Mouse (Mus musculus) heart, embryonic 16.5 days (tissue): ENCODE results near the gene Dlx4. TPM values are rescaled to one million over a fixed set of nuclear protein-coding genes. Genes with fewer than 3 reads are reported as not detected.
A peak's percentile ranks its signal among the peaks of the same experiment; 100 is the strongest.

Experiments
- ATAC-seq: fragments of 200-750 bp; cut with Nextera tagmentation; replicated peaks from 2 replicates; pipeline ENCODE4 v1.8.0; 2017; ENCODE audit warnings: moderate number of reproducible peaks; ENCODE audit not compliant: insufficient read depth, low FRiP score; ENCODE audit errors: extremely low read depth
- H3K27ac ChIP-seq: fragments of 300-500 bp; sonication (generic); 2 replicates; pipeline ENCODE4 v1.5.1; 2014; ENCODE audit warnings: mild to moderate bottlenecking, low read length, control low read depth, moderate library complexity
- H3K27me3 ChIP-seq: fragments of 300-500 bp; sonication (generic); 2 replicates; pipeline ENCODE4 v1.6.1; 2014; ENCODE audit warnings: low read length, mixed read lengths; ENCODE audit not compliant: control insufficient read depth, insufficient read depth
- H3K36me3 ChIP-seq: fragments of 300-500 bp; sonication (generic); 2 replicates; pipeline ENCODE4 v1.6.1; 2014; ENCODE audit not compliant: control insufficient read depth, insufficient read depth
- H3K4me1 ChIP-seq: fragments of 300-500 bp; sonication (generic); 2 replicates; pipeline ENCODE4 v1.6.1; 2014; ENCODE audit warnings: low read length, mixed read lengths; ENCODE audit not compliant: control insufficient read depth, insufficient read depth
- H3K4me2 ChIP-seq: fragments of 300-500 bp; sonication (generic); 2 replicates; pipeline ENCODE4 v1.6.1; 2014; ENCODE audit warnings: low read depth, mild to moderate bottlenecking, control low read depth, low read length
- H3K4me3 ChIP-seq: fragments of 300-500 bp; sonication (generic); 2 replicates; pipeline ENCODE4 v1.5.1; 2014; ENCODE audit warnings: mild to moderate bottlenecking, control low read depth, low read length
- H3K9ac ChIP-seq: fragments of 300-500 bp; sonication (generic); 2 replicates; pipeline ENCODE4 v1.6.1; 2014; ENCODE audit warnings: low read length, control low read depth
- H3K9me3 ChIP-seq: fragments of 300-500 bp; sonication (generic); replicated peaks from 2 replicates; pipeline ENCODE4 v1.6.1; 2016; ENCODE audit warnings: low read length; ENCODE audit not compliant: control insufficient read depth
- WGBS: fragments of 180-500 bp; shearing (Covaris S2); extraction: QIAGEN DNeasy Blood & Tissue Kit; methylation state at CpG from one replicate; pipeline ENCODE4 v1.1.7; 2014; 5-methylcytosine and 5-hydroxymethylcytosine counted together
- polyA plus RNA-seq: library from polyadenylated mRNA; unstranded; fragments of >200 nt; fragmentation: Nextera tagmentation; extraction: Ambion mirVana; gene quantifications from 2 replicates; pipeline ENCODE4 v1.2.1, GENCODE M21; 2015

Gene Dlx4
- polyA plus RNA-seq, 1 experiment from 2014 or later = 0.09 TPM

GRCm38 (mm10) chr11:95130668-95131252 is 15.3 kb downstream of the Dlx4 start:
- 65% methylated on average over 17 of the region's 17 CpGs for WGBS
- Histone ChIP-seq H3K4me1 (peaks cover 8% of the 10 kb centered on the region), H3K36me3 (no peaks in the 10 kb centered on the region), H3K27me3 (peaks cover 25% of the 10 kb centered on the region), H3K4me2 (no peak overlapping the region), H3K4me3 (no peak overlapping the region), H3K9me3 (no peaks in the 10 kb centered on the region), H3K9ac (no peak overlapping the region), H3K27ac (no peak overlapping the region)
- ATAC-seq = no peak

- WGBS = 63% methylated on average over 11 of the region's 11 CpGs
- Histone ChIP-seq H3K4me3 (no peak overlapping the region), H3K27me3 (peaks cover 45% of the 10 kb centered on the region), H3K9me3 (no peaks in the 10 kb centered on the region), H3K9ac (no peak overlapping the region), H3K36me3 (no peaks in the 10 kb centered on the region), H3K4me2 (no peak overlapping the region), H3K4me1 (peaks cover 8% of the 10 kb centered on the region), H3K27ac (no peak overlapping the region)
- ATAC-seq = no peak
Measured at GRCm38 (mm10) chr11:95128359-95128758, 17.7 kb downstream of the Dlx4 start.

- peak overlapping the region; percentile 54; the same call in 1 of the 2 replicates for H3K9ac ChIP-seq
- peaks cover 61% of the 10 kb centered on the region for H3K27me3 ChIP-seq
- peak overlapping the region; percentile 42 for H3K4me2 ChIP-seq
- peaks cover 8% of the 10 kb centered on the region for H3K4me1 ChIP-seq
- no peaks in the 10 kb centered on the region for H3K9me3 ChIP-seq
- ATAC-seq = peak; percentile 53
- WGBS = 4% methylated on average over 18 of the region's 20 CpGs
- no peaks in the 10 kb centered on the region for H3K36me3 ChIP-seq
- no peak overlapping the region for H3K27ac ChIP-seq
- H3K4me3 ChIP-seq = peak overlapping the region; percentile 26
Measured at GRCm38 (mm10) chr11:95126272-95127245, 19.5 kb downstream of the Dlx4 start.

- ATAC-seq = no peak
Measured at GRCm38 (mm10) chr11:95125366-95125948, 20.6 kb downstream of the Dlx4 start.

GRCm38 (mm10) chr11:95122100-95122489 is 24.0 kb downstream of the Dlx4 start:
- no peak overlapping the region for H3K4me2 ChIP-seq
- H3K4me3 ChIP-seq = no peak overlapping the region
- no peak overlapping the region for H3K27ac ChIP-seq
- H3K36me3 ChIP-seq = no peaks in the 10 kb centered on the region
- H3K27me3 ChIP-seq = peaks cover 71% of the 10 kb centered on the region
- H3K4me1 ChIP-seq = peaks cover 18% of the 10 kb centered on the region
- WGBS = 49% methylated on average over 6 of the region's 6 CpGs
- no peak for ATAC-seq
- no peaks in the 10 kb centered on the region for H3K9me3 ChIP-seq
- H3K9ac ChIP-seq = no peak overlapping the region

More at GRCm38 (mm10) chr11:95125366-95125948, 20.6 kb downstream of the Dlx4 start:
- Histone ChIP-seq H3K9ac (no peak overlapping the region), H3K9me3 (no peaks in the 10 kb centered on the region), H3K27me3 (peaks cover 67% of the 10 kb centered on the region), H3K27ac (no peak overlapping the region), H3K4me2 (no peak overlapping the region), H3K4me3 (no peak overlapping the region), H3K36me3 (no peaks in the 10 kb centered on the region), H3K4me1 (peaks cover 18% of the 10 kb centered on the region)
- WGBS = 29% methylated on average over 7 of the region's 7 CpGs

GRCm38 (mm10) chr11:95121161-95122099 is 24.6 kb downstream of the Dlx4 start:
- H3K9me3 ChIP-seq = no peaks in the 10 kb centered on the region
- peak overlapping the region; percentile 48 for H3K4me3 ChIP-seq
- peaks cover 13% of the 10 kb centered on the region for H3K4me1 ChIP-seq
- WGBS = 2% methylated on average over 63 of the region's 63 CpGs
- peak overlapping the region; percentile 64 for H3K4me2 ChIP-seq
- no peak overlapping the region for H3K27ac ChIP-seq
- ATAC-seq = no peak
- no peaks in the 10 kb centered on the region for H3K36me3 ChIP-seq
- H3K9ac ChIP-seq = peak overlapping the region; percentile 48
- peaks cover 71% of the 10 kb centered on the region for H3K27me3 ChIP-seq

GRCm38 (mm10) chr11:95120633-95121020 is 25.4 kb downstream of the Dlx4 start:
- H3K4me3 ChIP-seq = peak overlapping the region; percentile 48
- WGBS = under 1% methylated on average over 21 of the region's 21 CpGs
- no peaks in the 10 kb centered on the region for H3K9me3 ChIP-seq
- H3K27ac ChIP-seq = no peak overlapping the region
- peaks cover 69% of the 10 kb centered on the region for H3K27me3 ChIP-seq
- H3K4me1 ChIP-seq = peaks cover 10% of the 10 kb centered on the region; the same call in 1 of the 2 replicates
- no peak overlapping the region for H3K9ac ChIP-seq
- no peaks in the 10 kb centered on the region for H3K36me3 ChIP-seq
- ATAC-seq = no peak
- H3K4me2 ChIP-seq = peak overlapping the region; percentile 64

GRCm38 (mm10) chr11:95119990-95120632 is 26.0 kb downstream of the Dlx4 start, which contains the start of gene Dlx3:
Gene Dlx3 (plus strand): TSS chr11:95120119.
- Histone ChIP-seq H3K4me2 (peak within 1 kb of the TSS; percentile 64), H3K4me1 (peaks cover 10% of the 10 kb centered on the region; the same call in 1 of the 2 replicates), H3K9ac (no peak within 1 kb of the TSS), H3K36me3 (no peaks in the 10 kb centered on the region), H3K27ac (no peak within 1 kb of the TSS), H3K4me3 (peak within 1 kb of the TSS; percentile 48), H3K27me3 (peaks cover 65% of the 10 kb centered on the region), H3K9me3 (no peaks in the 10 kb centered on the region)
- WGBS = 1% methylated on average over 54 of the region's 55 CpGs
- ATAC-seq = peak; percentile 39; the same call in 1 of the 2 replicates
